Mouse (Mus musculus) layer of hippocampus, adult 2 months (tissue): ENCODE results near the gene Msln. TPM values are rescaled to one million over a fixed set of nuclear protein-coding genes. Genes with fewer than 3 reads are reported as not detected.

Experiments used
- DNase-seq, 2 experiments: peaks; one replicate each; pipeline ENCODE4 v3.0.0; 2022; ENCODE audit warnings: low spot score in 2 of 2
- H3K27ac ChIP-seq: fragments of 200-600 bp; 2 replicates; pipeline ENCODE4 v1.8.1; 2022
- H3K4me3 ChIP-seq: fragments of 200-600 bp; 2 replicates; pipeline ENCODE4 v1.8.1; 2022; ENCODE audit warnings: mild to moderate bottlenecking
- CTCF ChIP-seq: fragments of 200-600 bp; conservative IDR thresholded peaks from 2 replicates; pipeline ENCODE4 v1.8.1; 2022; ENCODE audit warnings: antibody characterized with exemption, mild to moderate bottlenecking, moderate library complexity
- total RNA-seq, 2 experiments: library from RNA; stranded (reverse); gene quantifications; 2 replicates each; pipeline ENCODE4 v1.2.3; 2021

The Msln gene
- total RNA-seq, 2 experiments from 2014 or later = 0.51 to 0.69 TPM

GRCm38 (mm10) chr17:25732082-25732481 lies 22.1 kb downstream of the Msln start:
- peak; percentile 100 for TF ChIP-seq CTCF
- peak overlapping the region; percentile 37; the same call in 1 of the 2 replicates for H3K27ac ChIP-seq
- DNase-seq = peak; percentile 82 to 93
- H3K4me3 ChIP-seq = no peak overlapping the region

GRCm38 (mm10) chr17:25728009-25728270 lies 26.2 kb downstream of the Msln start:
- Histone ChIP-seq H3K4me3 (peak overlapping the region; percentile 84), H3K27ac (peak overlapping the region; percentile 86)
- TF ChIP-seq CTCF = no peak
- no peak for DNase-seq

- no peak for TF ChIP-seq CTCF
- Histone ChIP-seq H3K27ac (peak within 1 kb of the TSS; percentile 86), H3K4me3 (peak within 1 kb of the TSS; percentile 84)
- DNase-seq = peak; percentile 97 to 100
Observed at GRCm38 (mm10) chr17:25727265-25728008, 26.7 kb downstream of the Msln start, which contains the start of the genes Chtf18 and Rpusd1. Gene Chtf18 (minus strand): TSS chr17:25727419. Gene Rpusd1 (plus strand): TSS chr17:25727670.

GRCm38 (mm10) chr17:25725264-25725663 lies 28.9 kb downstream of the Msln start:
- no peak for DNase-seq
- no peak overlapping the region for H3K27ac ChIP-seq
- TF ChIP-seq CTCF = no peak
- H3K4me3 ChIP-seq = no peak overlapping the region

- no peak for DNase-seq
Observed at GRCm38 (mm10) chr17:25723919-25724318, 30.3 kb downstream of the Msln start.

GRCm38 (mm10) chr17:25723470-25723869 lies 30.7 kb downstream of the Msln start:
- TF ChIP-seq CTCF = no peak
- no peak for DNase-seq
- no peak overlapping the region for H3K4me3 ChIP-seq
- no peak overlapping the region for H3K27ac ChIP-seq

More at GRCm38 (mm10) chr17:25723919-25724318, 30.3 kb downstream of the Msln start:
- Histone ChIP-seq H3K27ac (no peak overlapping the region), H3K4me3 (no peak overlapping the region)
- peak; percentile 65 for TF ChIP-seq CTCF

GRCm38 (mm10) chr17:25721476-25721875 lies 32.7 kb downstream of the Msln start:
- no peak overlapping the region for H3K4me3 ChIP-seq
- no peak overlapping the region for H3K27ac ChIP-seq
- TF ChIP-seq CTCF = no peak
- no peak for DNase-seq

- Histone ChIP-seq H3K4me3 (peak overlapping the region; percentile 63), H3K27ac (peak overlapping the region; percentile 84)
- no peak for DNase-seq
- TF ChIP-seq CTCF = no peak
Observed at GRCm38 (mm10) chr17:25717691-25718090, 36.5 kb downstream of the Msln start.

GRCm38 (mm10) chr17:25716711-25717637 lies 37.2 kb downstream of the Msln start, which contains the start of gene Gng13:
Gene Gng13 (plus strand): TSS chr17:25717171.
- Histone ChIP-seq H3K4me3 (peak within 1 kb of the TSS; percentile 63), H3K27ac (peak within 1 kb of the TSS; percentile 84)
- peak in 1 of 2 experiments; percentile 38 for DNase-seq
- TF ChIP-seq CTCF = no peak

- Histone ChIP-seq H3K27ac (no peak overlapping the region), H3K4me3 (no peak overlapping the region)
- no peak for DNase-seq
- TF ChIP-seq CTCF = no peak
Observed at GRCm38 (mm10) chr17:25716130-25716529, 38.0 kb downstream of the Msln start.

GRCm38 (mm10) chr17:25715627-25716026 lies 38.6 kb downstream of the Msln start:
- Histone ChIP-seq H3K4me3 (no peak overlapping the region), H3K27ac (no peak overlapping the region)
- no peak for TF ChIP-seq CTCF
- no peak for DNase-seq

- Histone ChIP-seq H3K27ac (no peak overlapping the region), H3K4me3 (no peak overlapping the region)
- DNase-seq = no peak
- TF ChIP-seq CTCF = no peak
Observed at GRCm38 (mm10) chr17:25711136-25711535, 43.0 kb downstream of the Msln start.

- TF ChIP-seq CTCF = no peak
- no peak overlapping the region for H3K27ac ChIP-seq
- no peak overlapping the region for H3K4me3 ChIP-seq
- no peak for DNase-seq
Observed at GRCm38 (mm10) chr17:25709994-25710393, 44.2 kb downstream of the Msln start.
